Mouse (Mus musculus): Measurements from ENCODE around the gene Naglu. TPM values are rescaled to one million over a fixed set of nuclear protein-coding genes. Genes with fewer than 3 reads are reported as not detected.

Naglu gene
- polyA plus RNA-seq, 1 experiment from 2014 or later: 7.0 TPM

DNA sequence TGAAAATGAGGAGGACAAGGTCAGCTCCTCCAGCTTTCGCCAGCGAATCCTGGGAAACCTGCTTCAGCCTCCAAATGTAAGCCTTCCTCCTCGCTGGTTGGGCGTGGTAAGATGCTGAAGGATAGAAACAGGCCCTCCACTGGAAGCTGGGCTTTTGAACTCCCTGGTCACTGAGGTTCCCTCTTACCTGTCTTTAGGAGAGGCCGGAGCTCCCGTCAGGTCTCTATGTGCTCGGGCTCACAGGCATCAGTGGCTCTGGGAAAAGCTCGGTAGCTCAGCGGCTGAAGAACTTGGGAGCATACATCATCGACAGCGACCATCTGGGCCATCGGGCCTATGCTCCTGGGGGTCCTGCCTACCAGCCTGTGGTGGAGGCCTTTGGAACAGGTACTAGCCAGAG lies 15.0 kb downstream of the Naglu start:
- no peak for ATAC-seq (ENCODE audit: low read depth)
- Histone ChIP-seq H3K9me3 (ENCODE audit: control insufficient read depth, low read length) (no peaks in the 10 kb centered on the region), H3K36me3 (ENCODE audit: control insufficient read depth, insufficient read depth, low read length) (peaks cover 13% of the 10 kb centered on the region), H3K4me1 (ENCODE audit: control insufficient read depth, insufficient read depth, low read length) (peaks cover 30% of the 10 kb centered on the region), H3K27ac (ENCODE audit: low read depth, low read length) (no peak overlapping the region), H3K4me3 (ENCODE audit: low read depth, low read length) (no peak overlapping the region), H3K9ac (replicated peaks; ENCODE audit: low read depth, low read length) (no peak overlapping the region), H3K27me3 (ENCODE audit: control insufficient read depth, insufficient read depth, low read length) (peaks cover 2% of the 10 kb centered on the region), H3K4me2 (ENCODE audit: low read depth, low read length) (no peak overlapping the region)
- 95% methylated on average over 12 of the region's 12 CpGs for WGBS

DNA sequence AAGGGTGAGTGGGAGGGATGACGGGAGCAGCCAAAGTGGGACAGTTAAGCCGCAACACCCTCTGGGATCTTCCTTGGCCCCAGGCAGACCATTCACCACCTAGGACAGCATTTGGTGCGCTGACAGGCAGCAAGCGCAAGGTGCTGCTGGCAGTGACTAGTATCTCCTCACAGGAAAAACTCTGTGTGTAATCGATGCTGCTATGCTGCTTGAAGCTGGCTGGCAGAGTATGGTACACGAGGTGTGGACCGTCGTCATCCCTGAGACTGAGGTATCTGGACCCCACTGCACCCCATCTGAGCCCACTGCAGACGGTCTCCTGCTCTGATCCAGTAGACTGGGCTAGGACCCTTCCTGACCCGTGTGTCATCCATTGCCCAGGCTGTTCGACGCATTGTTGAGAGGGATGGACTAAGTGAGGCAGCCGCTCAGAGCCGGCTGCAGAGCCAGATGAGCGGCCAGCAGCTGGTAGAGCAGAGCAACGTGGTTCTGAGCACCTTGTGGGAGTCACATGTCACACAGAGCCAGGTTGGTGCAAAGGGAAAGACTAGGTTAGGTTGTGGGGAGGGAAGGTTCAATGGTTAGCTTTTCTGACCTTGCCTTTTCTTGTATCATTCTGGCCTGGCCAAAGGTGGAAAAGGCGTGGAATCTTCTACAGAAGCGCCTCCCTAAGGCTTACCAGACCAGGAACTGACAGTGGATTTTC lies 16.0 kb downstream of the Naglu start:
- 93% methylated on average over 18 of the region's 18 CpGs for WGBS
- Histone ChIP-seq H3K27me3 (ENCODE audit: control insufficient read depth, insufficient read depth, low read length) (no peaks in the 10 kb centered on the region; the same call in 1 of the 2 replicates), H3K9ac (replicated peaks; ENCODE audit: low read depth, low read length) (no peak overlapping the region), H3K4me3 (ENCODE audit: low read depth, low read length) (no peak overlapping the region), H3K4me1 (ENCODE audit: control insufficient read depth, insufficient read depth, low read length) (peaks cover 30% of the 10 kb centered on the region), H3K27ac (ENCODE audit: low read depth, low read length) (no peak overlapping the region), H3K4me2 (ENCODE audit: low read depth, low read length) (no peak overlapping the region), H3K36me3 (ENCODE audit: control insufficient read depth, insufficient read depth, low read length) (peaks cover 21% of the 10 kb centered on the region), H3K9me3 (ENCODE audit: control insufficient read depth, low read length) (no peaks in the 10 kb centered on the region)
- ATAC-seq (ENCODE audit: low read depth): no peak

DNA sequence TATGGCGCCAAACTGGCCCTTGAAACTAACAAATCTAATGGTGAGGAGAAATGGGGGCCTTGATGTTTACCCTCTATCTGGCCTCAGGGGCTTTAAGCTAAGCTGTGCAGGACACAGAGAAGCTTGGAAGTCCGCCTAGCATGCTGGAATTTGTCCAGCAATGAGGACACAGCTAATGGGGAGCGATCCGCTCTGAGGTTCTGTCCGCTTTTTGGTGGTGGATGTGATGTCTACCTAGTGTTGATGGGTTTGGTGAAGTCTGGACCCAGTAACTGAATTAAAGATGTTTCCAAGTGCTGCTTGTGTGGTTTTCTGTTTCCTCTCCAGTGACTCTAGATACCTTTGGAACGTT lies 16.5 kb downstream of the Naglu start:
- H3K4me3 ChIP-seq (ENCODE audit: low read depth, low read length): peak overlapping the region; percentile 75
- H3K9ac ChIP-seq (replicated peaks; ENCODE audit: low read depth, low read length): 0 out of 2 replicates have a peak overlapping the region, but pooled peaks have one; percentile 8
- H3K36me3 ChIP-seq (ENCODE audit: control insufficient read depth, insufficient read depth, low read length): peaks cover 27% of the 10 kb centered on the region
- peak overlapping the region; percentile 75 for H3K27ac ChIP-seq (ENCODE audit: low read depth, low read length)
- H3K4me2 ChIP-seq (ENCODE audit: low read depth, low read length): peak overlapping the region; percentile 100
- H3K9me3 ChIP-seq (ENCODE audit: control insufficient read depth, low read length): no peaks in the 10 kb centered on the region
- no peak for ATAC-seq (ENCODE audit: low read depth)
- H3K27me3 ChIP-seq (ENCODE audit: control insufficient read depth, insufficient read depth, low read length): no peaks in the 10 kb centered on the region
- WGBS: 82% methylated on average over 6 of the region's 6 CpGs
- peaks cover 29% of the 10 kb centered on the region for H3K4me1 ChIP-seq (ENCODE audit: control insufficient read depth, insufficient read depth, low read length)

DNA sequence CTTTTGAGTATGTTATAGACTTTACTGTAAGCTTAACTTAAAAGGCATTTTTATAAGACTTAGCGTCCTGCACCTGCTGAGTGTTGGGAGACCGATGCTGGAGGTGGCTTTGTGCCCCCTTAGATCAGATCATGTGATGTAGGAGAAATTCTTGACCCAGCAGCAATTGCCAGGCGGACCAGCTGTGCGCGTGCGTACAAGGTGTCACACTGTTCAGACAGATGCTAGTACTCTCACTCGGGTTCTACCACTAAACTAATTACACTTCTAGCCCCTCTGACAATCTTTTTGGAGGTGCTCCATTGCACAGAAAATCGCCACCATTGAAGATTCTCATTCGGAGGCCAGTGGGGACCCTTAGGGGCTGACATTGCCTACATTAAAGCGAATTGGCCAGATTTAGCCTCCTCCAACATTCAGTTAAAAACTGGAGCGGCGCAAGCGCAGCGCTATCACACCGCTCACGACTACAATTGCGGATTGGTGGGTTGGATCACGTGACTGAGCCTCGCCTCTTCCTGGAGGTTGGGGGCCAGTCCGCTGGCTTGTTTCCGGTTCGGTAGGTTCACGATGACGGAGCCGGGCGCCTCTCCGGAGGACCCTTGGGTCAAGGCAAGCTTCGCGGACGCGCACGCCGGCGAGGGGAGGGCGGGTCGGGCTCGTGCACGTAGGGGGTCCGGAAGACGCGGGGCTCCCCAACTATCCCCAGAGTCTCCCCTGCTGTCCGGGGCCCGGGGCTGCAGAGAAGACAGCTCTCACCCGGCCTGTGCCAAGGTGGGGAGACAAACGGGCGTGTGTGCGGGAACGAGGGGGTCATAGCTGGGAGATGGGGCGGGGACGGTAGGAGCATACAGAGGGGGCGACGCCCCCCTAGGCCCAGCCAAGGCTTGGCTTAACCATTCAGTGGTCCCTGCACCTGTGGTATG lies 17.2 kb downstream of the Naglu start, which contains the start of gene Mlx:
Gene Mlx (plus strand): TSS at position 522 of the 926 bp plus-strand sequence.
- H3K36me3 ChIP-seq (ENCODE audit: control insufficient read depth, insufficient read depth, low read length): peaks cover 34% of the 10 kb centered on the region
- H3K27ac ChIP-seq (ENCODE audit: low read depth, low read length): peak within 1 kb of the TSS; percentile 75
- peak within 1 kb of the TSS; percentile 100 for H3K4me2 ChIP-seq (ENCODE audit: low read depth, low read length)
- H3K27me3 ChIP-seq (ENCODE audit: control insufficient read depth, insufficient read depth, low read length): no peaks in the 10 kb centered on the region
- WGBS: under 1% methylated on average over 50 of the region's 52 CpGs
- peak; percentile 85 for ATAC-seq (ENCODE audit: low read depth)
- peak within 1 kb of the TSS; percentile 75 for H3K4me3 ChIP-seq (ENCODE audit: low read depth, low read length)
- H3K9ac ChIP-seq (replicated peaks; ENCODE audit: low read depth, low read length): peak within 1 kb of the TSS; percentile 83
- no peaks in the 10 kb centered on the region for H3K9me3 ChIP-seq (ENCODE audit: control insufficient read depth, low read length)
- H3K4me1 ChIP-seq (ENCODE audit: control insufficient read depth, insufficient read depth, low read length): peaks cover 27% of the 10 kb centered on the region

DNA sequence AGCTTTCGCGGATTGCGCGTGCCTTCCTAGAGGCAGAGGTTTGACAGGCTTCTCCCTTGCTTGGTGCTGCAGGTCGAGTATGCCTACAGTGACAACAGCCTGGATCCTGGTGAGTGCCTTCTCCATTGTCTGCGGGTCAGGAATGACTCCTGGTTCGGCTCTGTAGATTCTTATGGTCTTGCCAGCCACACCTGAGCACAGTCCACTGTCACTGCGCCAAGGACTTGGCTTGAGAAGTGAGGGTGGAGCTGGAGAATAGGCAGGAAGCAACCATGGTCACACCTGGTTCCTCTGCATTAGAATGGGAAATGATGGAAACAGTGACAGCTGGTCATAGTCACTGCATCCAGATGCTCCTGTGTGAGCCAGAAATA lies 17.9 kb downstream of the Naglu start:
- Histone ChIP-seq H3K4me1 (ENCODE audit: control insufficient read depth, insufficient read depth, low read length) (peaks cover 27% of the 10 kb centered on the region), H3K9me3 (ENCODE audit: control insufficient read depth, low read length) (no peaks in the 10 kb centered on the region), H3K27me3 (ENCODE audit: control insufficient read depth, insufficient read depth, low read length) (no peaks in the 10 kb centered on the region), H3K27ac (ENCODE audit: low read depth, low read length) (peak overlapping the region; percentile 75), H3K9ac (replicated peaks; ENCODE audit: low read depth, low read length) (peak overlapping the region; percentile 83), H3K36me3 (ENCODE audit: control insufficient read depth, insufficient read depth, low read length) (peaks cover 40% of the 10 kb centered on the region), H3K4me2 (ENCODE audit: low read depth, low read length) (peak overlapping the region; percentile 100), H3K4me3 (ENCODE audit: low read depth, low read length) (peak overlapping the region; percentile 75)
- no peak; the same call in 1 of the 2 replicates for ATAC-seq (ENCODE audit: low read depth)
- 9% methylated on average over 8 of the region's 8 CpGs for WGBS

DNA sequence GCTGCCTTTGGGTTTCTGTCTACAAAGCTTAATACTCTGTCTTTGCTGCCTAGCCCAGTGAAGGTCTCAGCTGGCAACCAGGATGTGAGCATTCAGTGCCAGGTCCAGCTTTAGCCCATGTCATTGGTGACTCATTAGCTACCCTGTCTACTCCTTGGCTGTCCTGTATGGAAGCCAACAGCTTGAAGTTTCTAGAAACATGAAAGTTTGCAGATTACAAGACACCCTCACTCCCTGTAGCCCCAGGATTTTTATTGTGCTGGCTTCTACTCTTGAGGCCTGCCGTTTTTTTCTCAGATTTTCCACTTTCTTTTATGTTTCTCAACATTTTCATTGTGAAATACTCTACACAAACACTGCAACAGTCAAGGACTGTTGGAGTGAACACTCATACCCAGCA lies 20.1 kb downstream of the Naglu start:
- no peak overlapping the region for H3K9ac ChIP-seq (replicated peaks; ENCODE audit: low read depth, low read length)
- no peak overlapping the region for H3K27ac ChIP-seq (ENCODE audit: low read depth, low read length)
- H3K27me3 ChIP-seq (ENCODE audit: control insufficient read depth, insufficient read depth, low read length): no peaks in the 10 kb centered on the region
- H3K4me2 ChIP-seq (ENCODE audit: low read depth, low read length): no peak overlapping the region
- no peaks in the 10 kb centered on the region for H3K9me3 ChIP-seq (ENCODE audit: control insufficient read depth, low read length)
- no peak overlapping the region for H3K4me3 ChIP-seq (ENCODE audit: low read depth, low read length)
- no peak for ATAC-seq (ENCODE audit: low read depth)
- H3K36me3 ChIP-seq (ENCODE audit: control insufficient read depth, insufficient read depth, low read length): peaks cover 41% of the 10 kb centered on the region
- peaks cover 26% of the 10 kb centered on the region for H3K4me1 ChIP-seq (ENCODE audit: control insufficient read depth, insufficient read depth, low read length)
- 91% methylated on average over 1 of the region's 1 CpGs for whole genome bisulfite sequencing

DNA sequence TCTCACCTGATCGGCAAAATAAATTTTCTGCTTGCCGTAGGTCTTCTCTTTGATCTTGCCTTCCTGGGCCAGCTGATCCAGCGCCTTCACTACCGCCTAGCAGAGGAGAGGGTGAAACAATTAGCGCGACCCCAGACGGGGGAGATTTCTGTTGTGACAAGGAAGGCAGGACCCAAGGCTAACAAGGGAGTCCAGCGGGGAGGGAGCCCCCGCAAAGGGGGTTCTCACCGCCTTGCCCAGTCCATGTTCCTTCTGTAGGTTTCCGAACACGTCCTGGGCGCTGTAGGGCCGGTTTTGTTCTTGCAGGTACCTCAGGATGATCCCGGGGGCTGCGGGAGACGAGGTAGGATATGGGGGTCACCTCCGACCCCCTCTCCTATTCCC lies 25.1 kb downstream of the Naglu start:
- Histone ChIP-seq H3K27me3 (ENCODE audit: control insufficient read depth, insufficient read depth, low read length) (no peaks in the 10 kb centered on the region), H3K4me2 (ENCODE audit: low read depth, low read length) (peak overlapping the region; percentile 71), H3K27ac (ENCODE audit: low read depth, low read length) (no peak overlapping the region), H3K36me3 (ENCODE audit: control insufficient read depth, insufficient read depth, low read length) (peaks cover 64% of the 10 kb centered on the region), H3K4me3 (ENCODE audit: low read depth, low read length) (peak overlapping the region; percentile 75), H3K9ac (replicated peaks; ENCODE audit: low read depth, low read length) (peak overlapping the region; percentile 44), H3K9me3 (ENCODE audit: control insufficient read depth, low read length) (no peaks in the 10 kb centered on the region), H3K4me1 (ENCODE audit: control insufficient read depth, insufficient read depth, low read length) (0 out of 2 replicates have a peak, but pooled peaks cover 7% of the 10 kb centered on the region)
- no peak for ATAC-seq (ENCODE audit: low read depth)
- WGBS: under 1% methylated on average over 18 of the region's 18 CpGs

DNA sequence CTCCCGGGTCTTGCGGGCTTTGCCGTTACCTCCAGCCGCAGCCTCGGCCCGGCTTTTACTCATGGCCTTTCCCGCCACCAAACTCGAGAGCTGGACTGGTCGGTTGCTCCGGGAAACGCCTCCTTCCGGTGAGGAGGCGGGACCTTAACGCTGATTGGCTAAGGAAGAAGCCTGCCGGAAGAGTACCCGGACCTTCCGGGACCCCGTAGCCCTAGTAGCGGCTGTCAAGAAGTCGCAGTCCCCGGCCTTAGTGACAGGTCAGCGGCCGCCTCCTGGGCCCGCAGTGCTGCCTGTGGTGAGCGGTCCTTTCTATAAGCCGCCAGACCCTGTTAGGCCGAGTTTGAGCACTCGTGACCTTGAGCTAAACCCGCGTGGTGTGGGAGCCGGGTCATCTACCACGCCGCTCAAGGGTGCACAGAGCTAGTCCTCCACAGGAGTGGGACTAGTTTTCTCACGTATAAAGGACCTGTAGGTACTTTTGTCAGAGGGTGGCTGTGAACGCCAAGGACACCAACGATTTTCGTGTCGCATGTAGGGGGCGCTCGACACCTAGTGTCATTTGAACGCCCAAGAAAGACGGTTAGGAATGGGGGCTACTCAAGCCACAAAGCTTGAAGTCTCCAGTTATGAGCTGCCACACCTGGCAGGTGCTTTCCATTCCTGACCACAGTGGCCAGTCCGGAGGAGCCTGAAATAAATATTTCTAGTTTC lies 25.7 kb downstream of the Naglu start, which contains the start of gene Psmc3ip:
Gene Psmc3ip (minus strand): TSS at position 123 of the 711 bp plus-strand sequence.
- peak; percentile 97 for ATAC-seq (ENCODE audit: low read depth)
- no peaks in the 10 kb centered on the region for H3K9me3 ChIP-seq (ENCODE audit: control insufficient read depth, low read length)
- H3K9ac ChIP-seq (replicated peaks; ENCODE audit: low read depth, low read length): peak within 1 kb of the TSS; percentile 73
- under 1% methylated on average over 43 of the region's 43 CpGs for WGBS
- H3K4me3 ChIP-seq (ENCODE audit: low read depth, low read length): peak within 1 kb of the TSS; percentile 75
- peak within 1 kb of the TSS; percentile 71 for H3K4me2 ChIP-seq (ENCODE audit: low read depth, low read length)
- H3K27ac ChIP-seq (ENCODE audit: low read depth, low read length): peak within 1 kb of the TSS; percentile 83
- no peaks in the 10 kb centered on the region for H3K27me3 ChIP-seq (ENCODE audit: control insufficient read depth, insufficient read depth, low read length)
- H3K4me1 ChIP-seq (ENCODE audit: control insufficient read depth, insufficient read depth, low read length): 0 out of 2 replicates have a peak, but pooled peaks cover 7% of the 10 kb centered on the region
- H3K36me3 ChIP-seq (ENCODE audit: control insufficient read depth, insufficient read depth, low read length): peaks cover 64% of the 10 kb centered on the region
